24 mouse cellular contexts compared by ENCODE assay signal in the genomic region with DNA sequence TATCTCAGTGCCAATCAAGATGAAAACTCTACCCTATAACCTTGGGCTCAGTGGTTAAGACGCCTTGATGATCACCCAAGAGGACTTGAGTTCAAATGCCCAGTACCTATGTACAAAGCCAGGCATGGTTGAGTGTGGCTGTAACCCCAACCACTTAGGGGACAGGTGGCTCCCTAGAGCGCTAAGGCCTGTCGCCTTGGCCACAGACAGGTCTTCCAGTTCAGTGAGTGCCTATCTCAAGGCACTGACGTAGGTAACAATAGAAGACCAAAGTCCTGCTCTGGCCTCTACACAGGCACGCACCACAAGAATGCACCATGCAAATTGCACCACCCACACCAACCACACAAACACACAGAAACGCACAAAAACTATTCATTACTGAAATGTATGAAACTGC. TPM values are rescaled to one million over a fixed set of nuclear protein-coding genes. Genes with fewer than 3 reads are reported as not detected.
DNase-seq lines count a peak whose midpoint lies in the region; ATAC-seq and TF ChIP-seq lines count a peak whose summit lies in the region.
"Had no signal": no experiment of that assay in that cellular context is flagged by ENCODE, and none has a peak within 500 bp of the region (broad histone marks: within the 10 kb centered on the region; RNA-seq: fewer than 3 reads in every experiment).

No protein-coding gene starts in this region.

- DNase-seq in A20 (ENCODE audit: low read depth, low spot score) = peak; percentile 78
- DNase-seq in CD4-positive helper T cell, adult 2 months (ENCODE audit: low read depth, low spot score) = peak; percentile 39
- no peak for DNase-seq in layer of hippocampus, postnatal 36 days
- DNase-seq in urinary bladder, postnatal 25 days (ENCODE audit: low spot score) = no peak
- DNase-seq: adrenal gland, postnatal 36 days; heart, postnatal 4 days; kidney, adult 2 months; lung, embryonic 14.5 days; lung, postnatal 4 days; right cerebral cortex, adult 18-20 months; spleen, adult 18-20 months; thymus, postnatal 36 days had no signal

- no peak overlapping the region for H3K9ac ChIP-seq in intestine, postnatal 0 days (ENCODE audit: low read depth, low read length)
- no peak overlapping the region for H3K9ac ChIP-seq in intestine, embryonic 16.5 days (ENCODE audit: low read depth, low read length)
- no peak overlapping the region for H3K9ac ChIP-seq in liver, embryonic 15.5 days
- H3K9ac ChIP-seq: embryonic facial prominence, embryonic 13.5 days; heart, embryonic 13.5 days; limb, embryonic 12.5 days; lung, embryonic 14.5 days; midbrain, embryonic 13.5 days; stomach, embryonic 15.5 days had no signal

- 58% methylated on average over 6 of the region's 6 CpGs for WGBS in intestine, postnatal 0 days
- WGBS in intestine, embryonic 16.5 days = 86% methylated on average over 6 of the region's 6 CpGs
- 61% methylated on average over 6 of the region's 6 CpGs for WGBS in liver, embryonic 15.5 days (ENCODE audit: insufficient replicate concordance)

- H3K4me2 ChIP-seq in intestine, postnatal 0 days (replicated peaks; ENCODE audit: low read depth) = no peak overlapping the region; the same call in 1 of the 2 replicates
- H3K4me2 ChIP-seq in intestine, embryonic 16.5 days (ENCODE audit: low read depth, low read length) = no peak overlapping the region
- 0 out of 2 replicates have a peak overlapping the region, but pooled peaks have one; percentile 10 for H3K4me2 ChIP-seq in liver, embryonic 15.5 days
- H3K4me2 ChIP-seq: embryonic facial prominence, embryonic 13.5 days; heart, embryonic 13.5 days; limb, embryonic 12.5 days; lung, embryonic 14.5 days; midbrain, embryonic 13.5 days; stomach, embryonic 15.5 days had no signal

- no peaks in the 10 kb centered on the region for H3K27me3 ChIP-seq in intestine, postnatal 0 days (replicated peaks; ENCODE audit: control insufficient read depth, insufficient read depth, low read length)
- H3K27me3 ChIP-seq in intestine, embryonic 16.5 days (replicated peaks; ENCODE audit: control insufficient read depth, insufficient read depth, low read length) = no peaks in the 10 kb centered on the region
- H3K27me3 ChIP-seq in liver, embryonic 15.5 days = no peaks in the 10 kb centered on the region
- H3K27me3 ChIP-seq: embryonic facial prominence, embryonic 13.5 days; heart, embryonic 13.5 days; limb, embryonic 12.5 days; midbrain, embryonic 13.5 days; Patski; stomach, embryonic 15.5 days had no signal

- H3K9me3 ChIP-seq in intestine, postnatal 0 days (ENCODE audit: control insufficient read depth) = no peaks in the 10 kb centered on the region
- no peaks in the 10 kb centered on the region for H3K9me3 ChIP-seq in intestine, embryonic 16.5 days (ENCODE audit: control insufficient read depth, low read length)
- H3K9me3 ChIP-seq in liver, embryonic 15.5 days (replicated peaks) = no peaks in the 10 kb centered on the region
- H3K9me3 ChIP-seq: embryonic facial prominence, embryonic 13.5 days; heart, embryonic 13.5 days; limb, embryonic 12.5 days; midbrain, embryonic 13.5 days; stomach, embryonic 15.5 days had no signal

- no peak overlapping the region for H3K4me3 ChIP-seq in intestine, postnatal 0 days (ENCODE audit: low read depth, low read length)
- no peak overlapping the region for H3K4me3 ChIP-seq in intestine, embryonic 16.5 days (ENCODE audit: low read length)
- H3K4me3 ChIP-seq in liver, embryonic 15.5 days (replicated peaks) = no peak overlapping the region
- H3K4me3 ChIP-seq: embryonic facial prominence, embryonic 13.5 days; heart, embryonic 13.5 days; limb, embryonic 12.5 days; midbrain, embryonic 13.5 days; myocyte; stomach, embryonic 15.5 days had no signal

- no peaks in the 10 kb centered on the region for H3K36me3 ChIP-seq in intestine, postnatal 0 days (ENCODE audit: control insufficient read depth, insufficient read depth)
- no peaks in the 10 kb centered on the region for H3K36me3 ChIP-seq in intestine, embryonic 16.5 days (ENCODE audit: control insufficient read depth, insufficient read depth, low read length)
- H3K36me3 ChIP-seq in liver, embryonic 15.5 days (replicated peaks) = no peaks in the 10 kb centered on the region
- H3K36me3 ChIP-seq: embryonic facial prominence, embryonic 13.5 days; heart, embryonic 13.5 days; limb, embryonic 12.5 days; midbrain, embryonic 13.5 days; stomach, embryonic 15.5 days had no signal

- peak; percentile 55 for ATAC-seq in intestine, postnatal 0 days
- ATAC-seq in intestine, embryonic 16.5 days = no peak; the same call in 1 of the 2 replicates
- ATAC-seq in liver, embryonic 15.5 days (ENCODE audit: insufficient read depth) = no peak
- ATAC-seq: forebrain, embryonic 16.5 days; hindbrain, embryonic 16.5 days; midbrain, embryonic 13.5 days; Patski had no signal

- no peak overlapping the region for H3K27ac ChIP-seq in intestine, postnatal 0 days (ENCODE audit: low read depth, low read length)
- H3K27ac ChIP-seq in intestine, embryonic 16.5 days (ENCODE audit: low read length) = no peak overlapping the region
- H3K27ac ChIP-seq in liver, embryonic 15.5 days (replicated peaks) = no peak overlapping the region
- H3K27ac ChIP-seq: embryonic facial prominence, embryonic 13.5 days; heart, embryonic 13.5 days; limb, embryonic 12.5 days; midbrain, embryonic 13.5 days; stomach, embryonic 15.5 days had no signal

- H3K4me1 ChIP-seq in intestine, postnatal 0 days (replicated peaks; ENCODE audit: control insufficient read depth, insufficient read depth, low read length) = peaks cover 13% of the 10 kb centered on the region
- peaks cover 8% of the 10 kb centered on the region; the same call in 1 of the 2 replicates for H3K4me1 ChIP-seq in intestine, embryonic 16.5 days (ENCODE audit: control insufficient read depth, insufficient read depth, low read length)
- H3K4me1 ChIP-seq in liver, embryonic 15.5 days (replicated peaks) = peaks cover 63% of the 10 kb centered on the region

- no peak for TF ChIP-seq CTCF in intestine, postnatal 0 days (IDR thresholded peaks at IDR 0.05; ENCODE audit: low read depth)

RNA-seq across cellular contexts. Expression of a gene that starts 9.3 kb away (rescaled TPM):
- 3.7 and 4.3 TPM in 2 replicates for polyA plus RNA-seq in intestine, postnatal 0 days (2015; fragmentation: Nextera tagmentation; extraction: Ambion mirVana)
- polyA plus RNA-seq in intestine, embryonic 16.5 days (2015; fragmentation: Nextera tagmentation; extraction: Ambion mirVana) = 3.0 and 3.2 TPM in 2 replicates
- 3.7 TPM in 2 replicates for polyA plus RNA-seq in liver, embryonic 15.5 days (2015; fragmentation: Nextera tagmentation; extraction: Ambion mirVana)
- 10 to 100 TPM; 19.9 to 21.1 TPM for total RNA-seq in layer of hippocampus, postnatal 36 days (2021)

Comparison
In these comparisons a context has a peak if more than half of its experiments do, and no peak if none do; other contexts are left out.
1. DNase-seq: peak in A20 (single experiment) and CD4-positive helper T cell, adult 2 months (single experiment); none in layer of hippocampus, postnatal 36 days (0 of 2) and urinary bladder, postnatal 25 days (single experiment).